Mouse (Mus musculus) neural tube, embryonic 13.5 days (tissue): ENCODE results near the gene Esyt1. TPM values are rescaled to one million over a fixed set of nuclear protein-coding genes. Genes with fewer than 3 reads are reported as not detected.
A peak's percentile ranks its signal among the peaks of the same experiment; 100 is the strongest.
"Not testable (repeated sequence)": the region's sequence is repeated elsewhere in the genome, so short reads cannot be mapped to it uniquely, and the experiment has no call there.

Experiments used
- ATAC-seq: fragments of 200-750 bp; cut with Nextera tagmentation; 2 replicates; pipeline ENCODE4 v1.8.0; 2017; ENCODE audit warnings: low read depth, mild to moderate bottlenecking, moderate TSS enrichment, moderate library complexity
- H3K27ac ChIP-seq: fragments of 300-500 bp; sonication (generic); replicated peaks from 2 replicates; pipeline ENCODE4 v1.5.1; 2015; ENCODE audit warnings: moderate library complexity, mild to moderate bottlenecking, inconsistent platforms
- H3K27me3 ChIP-seq: fragments of 300-500 bp; sonication (generic); 2 replicates; pipeline ENCODE4 v1.6.1; 2015; ENCODE audit warnings: mild to moderate bottlenecking, inconsistent platforms
- H3K36me3 ChIP-seq: fragments of 300-500 bp; sonication (generic); 2 replicates; pipeline ENCODE4 v1.6.1; 2015; ENCODE audit warnings: mild to moderate bottlenecking, inconsistent platforms
- H3K4me1 ChIP-seq: fragments of 300-500 bp; sonication (generic); replicated peaks from 2 replicates; pipeline ENCODE4 v1.6.1; 2015; ENCODE audit warnings: inconsistent platforms
- H3K4me2 ChIP-seq: fragments of 300-500 bp; sonication (generic); 2 replicates; pipeline ENCODE4 v1.6.1; 2015; ENCODE audit warnings: inconsistent platforms, mild to moderate bottlenecking, moderate library complexity
- H3K4me3 ChIP-seq: fragments of 300-500 bp; sonication (generic); 2 replicates; pipeline ENCODE4 v1.5.1; 2015; ENCODE audit warnings: mild to moderate bottlenecking, inconsistent platforms
- H3K9ac ChIP-seq: fragments of 300-500 bp; sonication (generic); 2 replicates; pipeline ENCODE4 v1.6.1; 2015; ENCODE audit warnings: moderate library complexity, mild to moderate bottlenecking, inconsistent platforms
- H3K9me3 ChIP-seq: fragments of 300-500 bp; sonication (generic); 2 replicates; pipeline ENCODE4 v1.6.1; 2016; ENCODE audit warnings: inconsistent platforms
- WGBS: fragments of 180-500 bp; shearing (Covaris S2); methylation state at CpG from one replicate; pipeline ENCODE4 v1.1.7; 2015; 5-methylcytosine and 5-hydroxymethylcytosine counted together
- polyA plus RNA-seq: library from polyadenylated mRNA; unstranded; fragments of >200 nt; fragmentation: Nextera tagmentation; extraction: Ambion mirVana; gene quantifications from 2 replicates; pipeline ENCODE4 v1.2.1, GENCODE M21; 2015

Esyt1 gene
- polyA plus RNA-seq: 31.5 and 35.1 TPM in 2 replicates

DNA sequence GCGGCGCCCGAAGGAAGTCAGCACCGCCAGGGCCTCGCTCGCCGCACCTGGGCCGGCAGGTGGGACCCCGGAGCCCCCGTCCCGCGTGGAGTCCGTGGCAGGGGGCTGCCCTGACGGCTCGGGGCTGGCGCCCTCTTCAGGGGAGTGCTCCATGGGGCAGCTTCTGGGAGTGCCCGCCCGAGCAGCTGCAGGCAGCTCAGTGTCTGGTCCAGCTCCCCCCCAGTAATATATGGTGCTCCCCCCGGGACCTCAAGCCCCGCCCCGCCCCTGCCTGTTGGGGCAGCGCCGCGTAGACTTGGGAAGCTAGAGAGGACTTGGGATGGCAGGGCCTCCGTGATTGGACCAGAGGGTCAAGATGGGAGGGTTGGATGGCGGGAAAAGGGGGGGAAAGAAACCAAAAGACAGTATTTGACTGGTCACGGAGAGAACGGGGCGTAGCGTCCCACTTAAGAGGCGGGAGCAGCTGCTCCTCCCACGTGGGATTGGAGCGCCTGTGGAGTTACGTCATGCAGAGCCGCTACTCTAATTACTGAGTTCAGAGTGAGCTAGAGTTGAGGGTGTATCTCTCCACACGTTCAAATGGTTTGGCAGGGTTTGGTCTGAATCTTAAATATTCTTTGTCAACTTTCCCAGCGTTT lies at the start of gene Esyt1:
TSS of gene Esyt1 (minus strand) at position 201 of the 638 bp plus-strand sequence.
- H3K36me3 ChIP-seq: 0 out of 2 replicates have a peak, but pooled peaks cover 4% of the 10 kb centered on the region
- H3K4me2 ChIP-seq: peak within 1 kb of the TSS; percentile 99
- peaks cover 9% of the 10 kb centered on the region for H3K27me3 ChIP-seq
- peak within 1 kb of the TSS; percentile 80 for H3K27ac ChIP-seq
- H3K4me1 ChIP-seq: peaks cover 19% of the 10 kb centered on the region
- no peaks in the 10 kb centered on the region for H3K9me3 ChIP-seq
- under 1% methylated on average over 37 of the region's 37 CpGs for WGBS
- peak within 1 kb of the TSS; percentile 76 for H3K4me3 ChIP-seq
- peak; percentile 94 for ATAC-seq
- peak within 1 kb of the TSS; percentile 81 for H3K9ac ChIP-seq

DNA sequence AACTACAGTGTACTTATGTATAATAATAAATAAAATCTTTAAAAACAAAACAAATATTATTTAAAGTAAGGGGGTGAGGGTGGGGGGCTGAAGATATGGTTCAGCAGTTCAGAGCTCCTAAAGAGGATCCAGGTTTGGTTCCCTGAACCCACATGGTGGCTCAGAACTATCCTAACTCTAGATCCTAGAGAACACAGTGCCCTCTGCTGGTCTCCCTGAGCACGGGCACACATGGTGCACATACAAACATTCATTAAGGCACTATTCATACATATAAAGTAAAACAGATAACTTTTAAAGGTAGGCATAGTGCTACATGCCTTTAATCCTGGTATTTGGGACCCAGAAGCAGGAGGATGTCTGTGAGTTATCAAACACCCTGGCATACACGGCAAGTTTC lies 49.4 kb upstream of the Esyt1 start:
- no peaks in the 10 kb centered on the region for H3K4me1 ChIP-seq
- 92% methylated on average over 2 of the region's 2 CpGs for WGBS
- ATAC-seq: no peak

DNA sequence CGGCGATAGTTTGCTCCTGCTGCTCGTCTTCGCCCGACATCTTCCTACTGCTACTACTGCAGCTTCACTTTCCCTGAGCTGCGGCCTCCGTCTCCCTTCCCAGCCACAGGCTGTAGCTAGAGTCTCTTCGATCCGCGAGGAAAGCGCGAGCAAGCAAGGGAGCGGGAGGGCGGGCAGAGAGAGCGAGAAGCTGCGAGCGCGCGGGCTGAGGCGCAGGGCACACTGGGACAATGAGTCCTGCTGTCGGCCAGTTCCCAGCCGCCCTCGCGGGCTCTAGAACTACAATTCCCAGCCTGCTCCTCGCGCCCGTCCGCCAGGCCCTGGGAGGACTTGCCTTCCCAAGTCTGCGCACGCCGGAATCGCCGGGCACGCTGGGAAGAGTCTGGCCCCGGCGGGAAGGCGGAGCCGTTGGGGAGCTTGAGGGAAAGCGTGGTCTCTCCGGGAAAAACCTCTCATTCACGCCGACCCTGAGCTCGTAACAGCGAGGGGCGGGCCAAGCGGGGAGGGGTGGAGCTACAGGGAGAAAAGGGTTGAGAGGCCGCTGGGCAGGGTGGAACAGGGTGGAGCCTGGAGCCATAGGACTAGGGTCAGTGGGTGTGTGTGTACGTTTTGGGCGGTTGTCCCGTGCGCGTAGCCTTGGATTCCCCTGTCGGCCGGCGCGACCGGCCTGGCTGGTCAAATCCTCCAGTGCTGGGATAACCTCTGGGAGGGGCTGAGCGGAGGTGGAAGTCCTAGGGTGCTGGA lies 40.3 kb upstream of the Esyt1 start, which contains the start of gene Pa2g4:
TSS of gene Pa2g4 (minus strand) at position 200 of the 744 bp plus-strand sequence.
- H3K27me3 ChIP-seq: no peaks in the 10 kb centered on the region
- H3K27ac ChIP-seq: peak within 1 kb of the TSS; percentile 92
- no peaks in the 10 kb centered on the region for H3K9me3 ChIP-seq
- peak within 1 kb of the TSS; percentile 96 for H3K4me2 ChIP-seq
- H3K4me3 ChIP-seq: peak within 1 kb of the TSS; percentile 79
- WGBS: 0% methylated on average over 58 of the region's 58 CpGs
- peak within 1 kb of the TSS; percentile 92 for H3K9ac ChIP-seq
- peaks cover 26% of the 10 kb centered on the region for H3K36me3 ChIP-seq
- peaks cover 25% of the 10 kb centered on the region for H3K4me1 ChIP-seq
- peak; percentile 99 for ATAC-seq

More for the DNA sequence above, 49.4 kb upstream of the Esyt1 start:
- H3K27ac ChIP-seq: no peak overlapping the region
- no peak overlapping the region for H3K4me3 ChIP-seq
- no peak overlapping the region for H3K9ac ChIP-seq
- H3K27me3 ChIP-seq: no peaks in the 10 kb centered on the region
- H3K4me2 ChIP-seq: no peak overlapping the region
- no peaks in the 10 kb centered on the region for H3K9me3 ChIP-seq
- no peaks in the 10 kb centered on the region for H3K36me3 ChIP-seq

- Histone ChIP-seq H3K36me3 (peaks cover 32% of the 10 kb centered on the region), H3K4me2 (peak overlapping the region; percentile 96), H3K27me3 (no peaks in the 10 kb centered on the region), H3K9ac (peak overlapping the region; percentile 92), H3K4me1 (peaks cover 25% of the 10 kb centered on the region), H3K4me3 (peak overlapping the region; percentile 79), H3K27ac (peak overlapping the region; percentile 86), H3K9me3 (no peaks in the 10 kb centered on the region)
- WGBS: under 1% methylated on average over 45 of the region's 46 CpGs
- ATAC-seq: peak; percentile 62
These were observed 39.6 kb upstream of the Esyt1 start for GRCm38 (mm10) chr10:128565206-128565787.

DNA sequence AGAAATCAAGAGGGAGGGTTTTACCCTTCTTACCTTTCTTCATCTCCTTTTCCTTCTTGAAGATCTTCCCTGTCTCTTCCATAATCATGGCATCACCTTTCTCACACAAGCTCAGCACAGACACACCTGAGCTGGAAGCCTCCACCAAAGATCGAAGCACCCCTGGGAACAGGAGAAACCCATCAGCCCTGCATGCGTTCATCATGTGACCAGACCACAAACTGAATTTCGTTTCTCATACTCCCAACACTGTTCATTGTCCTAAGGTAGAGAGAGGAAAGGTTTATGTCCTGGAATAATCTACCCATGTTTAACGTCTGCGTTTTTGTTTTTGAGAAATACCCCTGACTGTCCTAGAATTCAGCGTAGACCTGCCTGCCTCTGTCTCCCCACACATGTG lies 37.9 kb upstream of the Esyt1 start:
- ATAC-seq: no peak
- Histone ChIP-seq H3K9me3 (no peaks in the 10 kb centered on the region), H3K4me3 (no peak overlapping the region), H3K9ac (peak overlapping the region; percentile 92), H3K4me2 (peak overlapping the region; percentile 96), H3K36me3 (peaks cover 50% of the 10 kb centered on the region), H3K27me3 (no peaks in the 10 kb centered on the region), H3K4me1 (peaks cover 25% of the 10 kb centered on the region), H3K27ac (no peak overlapping the region)
- 95% methylated on average over 6 of the region's 6 CpGs for WGBS

- Histone ChIP-seq H3K9ac (no peak overlapping the region), H3K4me3 (no peak overlapping the region), H3K36me3 (peaks cover 51% of the 10 kb centered on the region), H3K27ac (no peak overlapping the region), H3K9me3 (no peaks in the 10 kb centered on the region), H3K4me2 (no peak overlapping the region), H3K4me1 (no peaks in the 10 kb centered on the region), H3K27me3 (no peaks in the 10 kb centered on the region)
- ATAC-seq: no peak
- 86% methylated on average over 6 of the region's 6 CpGs for WGBS
These were observed 31.3 kb upstream of the Esyt1 start for GRCm38 (mm10) chr10:128556963-128557362.

GRCm38 (mm10) chr10:128556286-128556685 lies 30.6 kb upstream of the Esyt1 start:
- Histone ChIP-seq H3K36me3 (peaks cover 45% of the 10 kb centered on the region), H3K27me3 (no peaks in the 10 kb centered on the region), H3K4me3 (no peak overlapping the region), H3K27ac (no peak overlapping the region), H3K4me1 (no peaks in the 10 kb centered on the region), H3K9ac (no peak overlapping the region), H3K9me3 (no peaks in the 10 kb centered on the region), H3K4me2 (no peak overlapping the region)
- no peak for ATAC-seq

- H3K4me2 ChIP-seq, H3K4me1 ChIP-seq, ATAC-seq, H3K9ac ChIP-seq, H3K9me3 ChIP-seq, H3K4me3 ChIP-seq, H3K27me3 ChIP-seq, H3K27ac ChIP-seq: not testable (repeated sequence)
- peaks cover 37% of the 10 kb centered on the region for H3K36me3 ChIP-seq
- 100% methylated on average over 1 of the region's 1 CpGs for WGBS
These were observed 29.9 kb upstream of the Esyt1 start for GRCm38 (mm10) chr10:128555567-128555966.

DNA sequence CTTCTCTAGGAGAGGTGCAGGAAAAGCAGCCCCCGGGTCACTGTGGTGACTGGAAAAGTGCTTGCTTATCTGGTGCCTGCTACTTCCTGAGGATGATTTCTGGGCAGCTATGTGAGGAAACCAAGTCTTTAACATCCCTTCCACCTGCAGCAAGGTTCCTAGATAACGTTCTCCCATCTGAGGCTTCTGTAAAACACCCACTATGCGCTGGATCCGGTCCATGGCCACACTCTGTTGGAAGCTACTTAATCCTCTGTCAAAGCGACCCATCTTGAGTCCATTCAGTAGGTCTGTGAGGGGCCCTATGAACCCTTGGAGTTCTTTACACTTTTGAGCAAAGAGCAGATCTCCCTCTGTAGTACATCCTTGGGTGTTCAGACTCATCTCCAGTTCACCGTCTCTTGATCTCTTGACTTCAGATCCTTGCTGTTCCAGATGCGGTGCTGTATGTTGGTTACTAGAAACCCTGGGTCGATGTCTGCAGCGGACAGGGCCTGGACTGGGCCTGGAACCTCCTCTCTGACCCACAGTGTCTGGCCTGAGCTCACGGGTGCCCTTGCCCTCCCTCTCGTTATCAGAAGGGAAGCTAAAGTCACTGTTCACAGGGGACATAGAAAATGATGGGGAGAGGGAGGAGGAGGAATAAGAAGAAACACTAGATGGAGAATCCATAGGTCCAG lies 24.6 kb upstream of the Esyt1 start:
- WGBS: 93% methylated on average over 11 of the region's 11 CpGs

GRCm38 (mm10) chr10:128549682-128550057 lies 24.0 kb upstream of the Esyt1 start:
- peaks cover 12% of the 10 kb centered on the region for H3K36me3 ChIP-seq
- H3K4me1 ChIP-seq: peaks cover 17% of the 10 kb centered on the region
- not testable (repeated sequence) for H3K9me3 ChIP-seq, H3K9ac ChIP-seq, ATAC-seq, H3K27me3 ChIP-seq
- H3K4me3 ChIP-seq: peak overlapping the region; percentile 82; the same call in 1 of the 2 replicates
- H3K27ac ChIP-seq: peak overlapping the region; percentile 74
- peak overlapping the region; percentile 86 for H3K4me2 ChIP-seq
- 69% methylated on average over 6 of the region's 6 CpGs for WGBS

More for the DNA sequence above, 24.6 kb upstream of the Esyt1 start:
- H3K4me2 ChIP-seq, H3K36me3 ChIP-seq, H3K4me3 ChIP-seq, H3K27ac ChIP-seq, H3K9ac ChIP-seq, H3K27me3 ChIP-seq, ATAC-seq, H3K9me3 ChIP-seq: not testable (repeated sequence)
- H3K4me1 ChIP-seq: peaks cover 17% of the 10 kb centered on the region

DNA sequence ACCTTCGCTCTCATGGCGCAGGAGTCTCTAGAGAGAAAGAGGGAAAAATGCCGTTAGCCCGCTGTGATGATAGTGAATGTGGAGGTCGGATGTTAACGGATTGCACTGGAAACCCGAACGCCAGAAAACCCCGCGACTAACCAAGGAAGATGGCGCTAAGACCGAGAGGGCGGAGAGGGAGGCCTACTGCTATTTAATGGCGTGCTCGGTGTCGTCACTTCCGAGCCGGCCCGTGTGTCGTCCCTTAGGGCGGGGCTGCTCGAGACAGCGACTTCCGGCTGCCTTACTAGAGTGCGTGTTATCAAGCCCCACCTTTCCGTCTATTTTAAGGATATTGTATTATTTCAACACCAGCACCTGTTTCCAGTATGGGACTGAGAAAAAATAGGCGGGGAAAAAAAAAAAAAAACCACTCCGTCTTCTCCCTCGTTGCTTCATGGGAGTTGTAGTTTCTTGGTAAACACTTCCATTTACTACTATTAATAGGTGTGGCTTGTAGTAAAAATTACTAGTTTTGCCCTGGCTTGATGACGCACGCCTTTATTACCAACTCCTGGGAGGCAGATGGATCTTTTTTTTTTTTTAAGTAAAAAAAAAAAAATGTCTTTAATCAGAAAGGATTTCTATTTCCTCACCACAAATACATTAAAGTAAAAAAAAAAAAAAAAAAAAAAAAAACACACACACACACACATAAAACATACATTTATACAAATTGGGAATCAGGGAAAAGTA lies 23.4 kb upstream of the Esyt1 start, which contains the start of gene Rpl41:
TSS of gene Rpl41 (minus strand) at position 359 of the 735 bp plus-strand sequence.
- no peaks in the 10 kb centered on the region for H3K9me3 ChIP-seq
- H3K36me3 ChIP-seq: peaks cover 18% of the 10 kb centered on the region
- H3K27ac ChIP-seq: peak within 1 kb of the TSS; percentile 97
- H3K9ac ChIP-seq: peak within 1 kb of the TSS; percentile 97
- no peaks in the 10 kb centered on the region for H3K27me3 ChIP-seq
- H3K4me3 ChIP-seq: peak within 1 kb of the TSS; percentile 82
- peaks cover 18% of the 10 kb centered on the region for H3K4me1 ChIP-seq
- WGBS: under 1% methylated on average over 31 of the region's 31 CpGs
- peak; percentile 84 for ATAC-seq
- H3K4me2 ChIP-seq: peak within 1 kb of the TSS; percentile 86
